Mouse (Mus musculus) lung, adult 2 months (tissue): ENCODE measurements around the gene Btnl1.

Experiments used
- CTCF ChIP-seq: fragments of 200-500 bp; IDR thresholded peaks from 2 replicates; pipeline ENCODE4 v1.5.1; 2011; ENCODE audit warnings: mild to moderate bottlenecking, low read length, control low read depth; ENCODE audit not compliant: insufficient read depth
- POLR2A ChIP-seq: fragments of 200-500 bp; IDR thresholded peaks from 2 replicates; pipeline ENCODE4 v1.6.1; 2011; ENCODE audit warnings: low read depth, mild to moderate bottlenecking, control low read depth, low read length, borderline replicate concordance; ENCODE audit errors: extremely low read depth

DNA sequence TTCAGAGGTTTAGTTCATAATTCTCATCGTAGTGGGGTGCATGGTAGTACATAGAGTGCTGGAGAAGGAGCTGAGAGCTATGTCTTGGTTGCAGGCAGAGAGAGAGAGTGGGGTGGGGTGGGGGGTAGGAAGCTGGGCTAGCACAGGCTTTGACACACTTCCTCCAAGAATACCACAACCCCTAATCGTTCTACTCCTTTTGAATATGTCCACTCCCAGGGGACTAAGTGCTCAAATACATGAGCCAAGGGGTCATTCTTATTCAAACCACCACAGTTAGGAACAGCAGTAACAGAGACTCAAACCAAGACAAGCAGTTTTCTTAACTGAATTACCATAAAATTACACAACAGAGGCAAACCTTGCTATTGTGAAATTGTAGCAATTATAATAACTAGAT is 9.7 kb downstream of the Btnl1 start:
- TF ChIP-seq CTCF = no peak
- TF ChIP-seq POLR2A = no peak
